Mouse (Mus musculus): Measurements from ENCODE around the gene Avp.
"Not testable (repeated sequence)": the region's sequence is repeated elsewhere in the genome, so short reads cannot be mapped to it uniquely, and the experiment has no call there.

The Avp gene

GRCm38 (mm10) chr2:130579791-130580190 lies 2.6 kb downstream of the Avp start:
- ChIA-PET CTCF (interaction anchor here in 2 of 4 experiments (1.0 to 2.4 kb wide), 4 partner anchors 16 to 22 kb away, joined by 3 to 8 read pairs (median 7); partner anchors contain the start of gene Mrps26 (in 1 of the 2)), POLR2A (interaction anchor here in 2 of 4 experiments (0.8 to 3.0 kb wide), 9 partner anchors 10 to 84 kb away, joined by 3 to 16 read pairs (median 4); partner anchors contain the start of genes Mrps26 (in 2 of the 2) and Ddrgk1 (in 1 of the 2))

GRCm38 (mm10) chr2:130578148-130578547 lies 4.2 kb downstream of the Avp start:
- ChIA-PET CTCF (interaction anchor here in 1 of 4 experiments (0.9 kb wide), 1 partner anchor 15 kb away, joined by 6 read pairs; the partner anchor contains the start of gene Mrps26), POLR2A (interaction anchor here in 3 of 4 experiments (0.7 to 1.4 kb wide), 6 partner anchors 14 to 1183 kb away, joined by 3 to 6 read pairs (median 5); partner anchors contain the start of genes Mrps26 (in 2 of the 3) and Ddrgk1 (in 1 of the 3))

GRCm38 (mm10) chr2:130577632-130578031 lies 4.7 kb downstream of the Avp start:
- CTCF ChIA-PET = interaction anchor here in 2 of 4 experiments (0.6 to 0.9 kb wide), 3 partner anchors 14 to 190 kb away, joined by 3 to 6 read pairs (median 6); partner anchors contain the start of gene Mrps26 (in 1 of the 2)
- POLR2A ChIA-PET = interaction anchor here in 3 of 4 experiments (0.6 to 1.5 kb wide), 8 partner anchors 8 to 1183 kb away, joined by 3 to 9 read pairs (median 5); partner anchors contain the start of genes Mrps26 (in 2 of the 3) and Ddrgk1 (in 1 of the 3)

- POLR2A ChIA-PET = interaction anchor here in 3 of 4 experiments (0.6 to 1.5 kb wide), 7 partner anchors 9 to 316 kb away, joined by 3 to 9 read pairs (median 5); partner anchors contain the start of genes Mrps26 (in 2 of the 3) and Ddrgk1 (in 1 of the 3)
- CTCF ChIA-PET = interaction anchor here in 2 of 4 experiments (0.6 to 0.9 kb wide), 2 partner anchors 165 to 190 kb away, joined by 3 to 6 read pairs; no protein-coding TSS in a partner anchor
Observed at GRCm38 (mm10) chr2:130577021-130577420, 5.3 kb downstream of the Avp start.

GRCm38 (mm10) chr2:130576564-130576963 lies 5.8 kb downstream of the Avp start:
- POLR2A ChIA-PET = interaction anchor here in 1 of 4 experiments (1.0 to 1.5 kb wide), 2 partner anchors 8 to 21 kb away, joined by 3 read pairs; no protein-coding TSS in a partner anchor
- CTCF ChIA-PET = not testable (repeated sequence)

- ChIA-PET POLR2A (interaction anchor here in 1 of 4 experiments (0.9 to 1.0 kb wide), 3 partner anchors 8 to 88 kb away, joined by 3 read pairs; partner anchors contain the start of genes Ddrgk1 and Mrps26), CTCF (interaction anchor here in 1 of 4 experiments (1.1 kb wide), 1 partner anchor 21 kb away, joined by 3 read pairs; no protein-coding TSS in a partner anchor)
Observed at GRCm38 (mm10) chr2:130575873-130576272, 6.5 kb downstream of the Avp start, which contains the start of gene Oxt. Gene Oxt (plus strand): TSS chr2:130576173.

GRCm38 (mm10) chr2:130574960-130575359 lies 7.4 kb downstream of the Avp start:
- POLR2A ChIA-PET = interaction anchor here in 2 of 4 experiments (0.6 to 1.0 kb wide), 2 partner anchors 89 to 526 kb away, joined by 3 to 4 read pairs; partner anchors contain the start of gene Ddrgk1 (in 1 of the 2)
- CTCF ChIA-PET = interaction anchor here in 1 of 4 experiments (1.0 to 1.2 kb wide), 2 partner anchors 11 to 12 kb away, joined by 3 read pairs; partner anchors contain the start of gene Mrps26

- ChIA-PET POLR2A (interaction anchor here in 2 of 4 experiments (0.7 to 1.3 kb wide), 2 partner anchors 10 to 131 kb away, joined by 3 read pairs; no protein-coding TSS in a partner anchor), CTCF (no interaction called here)
Observed at GRCm38 (mm10) chr2:130569926-130570325, 12.4 kb downstream of the Avp start.

GRCm38 (mm10) chr2:130568921-130569320 lies 13.4 kb downstream of the Avp start:
- ChIA-PET CTCF (no interaction called here), POLR2A (interaction anchor here in 2 of 4 experiments (0.6 to 1.3 kb wide), 2 partner anchors 11 to 175 kb away, joined by 3 to 4 read pairs; no protein-coding TSS in a partner anchor)

GRCm38 (mm10) chr2:130564983-130565382 lies 17.4 kb downstream of the Avp start:
- ChIA-PET CTCF (no interaction called here), POLR2A (interaction anchor here in 2 of 4 experiments (0.7 to 3.3 kb wide), 3 partner anchors 15 to 299 kb away, joined by 3 to 16 read pairs (median 3); no protein-coding TSS in a partner anchor)

GRCm38 (mm10) chr2:130564063-130564462 lies 18.3 kb downstream of the Avp start:
- POLR2A ChIA-PET = interaction anchor here in 3 of 4 experiments (0.6 to 3.3 kb wide), 47 partner anchors 8 to 596 kb away, joined by 3 to 24 read pairs (median 4); partner anchors contain the start of genes Pced1a (in 3 of the 3), Vps16 (in 3 of the 3), Ddrgk1 (in 2 of the 3) and Slc4a11 (in 2 of the 3)

GRCm38 (mm10) chr2:130563212-130564055 lies 18.9 kb downstream of the Avp start, which contains the start of gene Mrps26:
Gene Mrps26 (plus strand): TSS chr2:130563742.
- POLR2A ChIA-PET = interaction anchor here in 3 of 4 experiments (0.6 to 3.3 kb wide), 68 partner anchors 9 to 646 kb away, joined by 3 to 24 read pairs (median 4); partner anchors contain the start of genes Pced1a (in 3 of the 3), Vps16 (in 3 of the 3), Ddrgk1 (in 2 of the 3) and Slc4a11 (in 2 of the 3)
- CTCF ChIA-PET = interaction anchor here (0.6 to 1.9 kb wide), 39 partner anchors 12 to 647 kb away, joined by 3 to 12 read pairs (median 3); partner anchors contain the start of genes Ddrgk1 (in 1 of the 4), Fastkd5 (in 1 of the 4), Itpa (in 1 of the 4) and Pced1a (in 1 of the 4)

More at GRCm38 (mm10) chr2:130564063-130564462, 18.3 kb downstream of the Avp start:
- CTCF ChIA-PET = interaction anchor here in 3 of 4 experiments (0.6 to 1.9 kb wide), 28 partner anchors 11 to 646 kb away, joined by 3 to 10 read pairs (median 4); partner anchors contain the start of genes Ddrgk1 (in 1 of the 3), Fastkd5 (in 1 of the 3), Itpa (in 1 of the 3) and Pced1a (in 1 of the 3)

- POLR2A ChIA-PET = interaction anchor here in 1 of 4 experiments (0.8 to 1.3 kb wide), 3 partner anchors 23 to 80 kb away, joined by 3 to 4 read pairs (median 3); no protein-coding TSS in a partner anchor
Observed at GRCm38 (mm10) chr2:130558015-130558414, 24.3 kb downstream of the Avp start.

GRCm38 (mm10) chr2:130557462-130557861 lies 24.9 kb downstream of the Avp start:
- CTCF ChIA-PET = interaction anchor here in 3 of 4 experiments (0.6 to 1.9 kb wide), 8 partner anchors 23 to 219 kb away, joined by 3 to 10 read pairs (median 3); no protein-coding TSS in a partner anchor
- POLR2A ChIA-PET = interaction anchor here in 2 of 4 experiments (0.9 to 1.3 kb wide), 3 partner anchors 30 to 378 kb away, joined by 3 to 4 read pairs (median 3); partner anchors contain the start of gene Snrpb (in 1 of the 2)

More at GRCm38 (mm10) chr2:130558015-130558414, 24.3 kb downstream of the Avp start:
- CTCF ChIA-PET = interaction anchor here in 2 of 4 experiments (0.6 to 1.9 kb wide), 7 partner anchors 22 to 358 kb away, joined by 3 to 10 read pairs (median 4); no protein-coding TSS in a partner anchor

GRCm38 (mm10) chr2:130556292-130556691 lies 26.1 kb downstream of the Avp start:
- ChIA-PET POLR2A (no interaction called here), CTCF (interaction anchor here in 3 of 4 experiments (0.6 to 1.4 kb wide), 5 partner anchors 15 to 168 kb away, joined by 3 to 5 read pairs (median 3); no protein-coding TSS in a partner anchor)

- ChIA-PET CTCF (no interaction called here), POLR2A (no interaction called here)
Observed at GRCm38 (mm10) chr2:130554841-130555240, 27.5 kb downstream of the Avp start.

- CTCF ChIA-PET = no interaction called here
- POLR2A ChIA-PET = interaction anchor here in 1 of 4 experiments (1.1 kb wide), 1 partner anchor 18 kb away, joined by 3 read pairs; no protein-coding TSS in a partner anchor
Observed at GRCm38 (mm10) chr2:130546957-130547356, 35.4 kb downstream of the Avp start.

Data from embryonic stem cell, embryonic (primary cell).